Mouse (Mus musculus) c-Kit-negative CD71-positive TER-119-positive erythroid progenitor cells, embryonic 14.5 days (primary cell): Measurements from ENCODE around the gene Rab1b.

ENCODE experiments used
- DNase-seq: peaks from one replicate; pipeline ENCODE4 v3.0.0-alpha.2; 2013; ENCODE audit warnings: low read depth, low spot score

Rab1b gene

GRCm38 (mm10) chr19:5051031-5051430 is 55.8 kb downstream of the Rab1b start:
- no peak for DNase-seq

- DNase-seq: no peak
These were observed 56.6 kb downstream of the Rab1b start, which contains the start of gene Rin1 for GRCm38 (mm10) chr19:5050047-5050905. Rin1 (plus strand) TSS chr19:5050481.

- DNase-seq: no peak
These were observed 57.5 kb downstream of the Rab1b start for GRCm38 (mm10) chr19:5049325-5049724.
